Mouse (Mus musculus) bone marrow, adult 2 months (tissue): ENCODE results near the gene Oxld1.

Experiments
- CTCF ChIP-seq: fragments of 200-500 bp; IDR thresholded peaks from 2 replicates; pipeline ENCODE4 v1.5.1; 2011; ENCODE audit warnings: low read length, control low read depth; ENCODE audit not compliant: control insufficient read depth, insufficient read depth
- POLR2A ChIP-seq: fragments of 200-500 bp; IDR thresholded peaks from 2 replicates; pipeline ENCODE4 v1.6.1; 2011; ENCODE audit warnings: low read depth, mild to moderate bottlenecking, control low read depth, low read length, borderline replicate concordance; ENCODE audit not compliant: control insufficient read depth

- no peak for TF ChIP-seq CTCF
- no peak for TF ChIP-seq POLR2A
Observed at GRCm38 (mm10) chr11:120505661-120506060, 47.8 kb upstream of the Oxld1 start.
